Mouse (Mus musculus) CH12.LX (cell line): ENCODE results near the gene 4933402D24Rik. TPM values are rescaled to one million over a fixed set of nuclear protein-coding genes. Genes with fewer than 3 reads are reported as not detected.

Experiments
- DNase-seq: peaks from one replicate; pipeline ENCODE4 v3.0.0-alpha.2; 2013; ENCODE audit errors: extremely low read depth
- H3K27ac ChIP-seq: 2 replicates; pipeline ENCODE4 v1.5.1; 2012; ENCODE audit warnings: low read depth, mild to moderate bottlenecking, control low read depth, moderate library complexity; ENCODE audit not compliant: insufficient read depth
- H3K27me3 ChIP-seq: replicated peaks from 2 replicates; pipeline ENCODE3; 2012; ENCODE audit warnings: inconsistent platforms
- H3K36me3 ChIP-seq, 2 experiments: replicated peaks in 1 of 2; 2 replicates each; pipeline versions ENCODE3 to v1.6.1; 2012; ENCODE audit warnings: inconsistent platforms in 1 of 2, low read length in 1 of 2, mild to moderate bottlenecking in 1 of 2, mixed read lengths in 1 of 2, moderate library complexity in 1 of 2; ENCODE audit not compliant: control insufficient read depth in 1 of 2, insufficient read depth in 1 of 2
- H3K4me1 ChIP-seq, 2 experiments: 2 replicates each; pipeline ENCODE4 v1.6.1; 2012; ENCODE audit warnings: inconsistent platforms in 1 of 2, moderate library complexity in 1 of 2; ENCODE audit not compliant: insufficient read depth in 2 of 2, control insufficient read depth in 1 of 2
- H3K4me2 ChIP-seq: 2 replicates; pipeline ENCODE4 v1.6.1; 2012; ENCODE audit warnings: low read depth, mild to moderate bottlenecking, control low read depth; ENCODE audit not compliant: poor library complexity, insufficient read depth, severe bottlenecking
- H3K4me3 ChIP-seq, 3 experiments: fragments of 150-350 bp in 1 of 3; sonication (generic) in 1 of 3; replicated peaks in 1 of 3; 2 replicates each; pipeline versions ENCODE3 to v1.5.1; 2011 to 2012; ENCODE audit warnings: low read depth in 2 of 3, low read length in 2 of 3, mild to moderate bottlenecking in 2 of 3, moderate library complexity in 2 of 3, control low read depth in 1 of 3, improper control_type of control experiment in 1 of 3, inconsistent platforms in 1 of 3, mixed read lengths in 1 of 3; ENCODE audit not compliant: poor library complexity in 1 of 3
- H3K79me2 ChIP-seq: replicated peaks from 2 replicates; pipeline ENCODE4 v1.6.1; 2012; ENCODE audit warnings: mild to moderate bottlenecking, moderate library complexity; ENCODE audit not compliant: control insufficient read depth, poor library complexity, insufficient read depth, severe bottlenecking; ENCODE audit errors: extremely low read depth
- H3K9ac ChIP-seq: 2 replicates; pipeline ENCODE4 v1.6.1; 2012; ENCODE audit warnings: low read depth, mild to moderate bottlenecking, control low read depth, moderate library complexity; ENCODE audit not compliant: insufficient read depth
- H3K9me3 ChIP-seq: replicated peaks from 2 replicates; pipeline ENCODE3; 2012; ENCODE audit warnings: low read length, inconsistent platforms, mixed read lengths
- BHLHE40 ChIP-seq: IDR thresholded peaks from 2 replicates; pipeline ENCODE4 v1.6.1; 2011; ENCODE audit warnings: mild to moderate bottlenecking, low read depth, low read length, improper control_type of control experiment
- CTCF ChIP-seq, 2 experiments: IDR thresholded peaks in 1 of 2; conservative IDR thresholded peaks in 1 of 2; 2 replicates each; pipeline ENCODE4 v1.5.1; 2011 to 2012; ENCODE audit warnings: low read depth in 2 of 2, low read length in 2 of 2, improper control_type of control experiment in 1 of 2, inconsistent platforms in 1 of 2, mild to moderate bottlenecking in 1 of 2, moderate library complexity in 1 of 2
- ELF1 ChIP-seq: IDR thresholded peaks from 2 replicates; pipeline ENCODE4 v1.6.1; 2014; ENCODE audit warnings: low read depth, mild to moderate bottlenecking, inconsistent platforms, low read length, improper control_type of control experiment
- GABPA ChIP-seq: IDR thresholded peaks from 2 replicates; pipeline ENCODE4 v1.6.1; 2012; ENCODE audit warnings: low read depth, low read length, improper control_type of control experiment, inconsistent platforms; ENCODE audit not compliant: insufficient replicate concordance
- HCFC1 ChIP-seq: IDR thresholded peaks from 2 replicates; pipeline ENCODE4 v1.6.1; 2012; ENCODE audit warnings: low read depth, mild to moderate bottlenecking, inconsistent platforms, low read length, improper control_type of control experiment
- JUN ChIP-seq: IDR thresholded peaks from 2 replicates; pipeline ENCODE4 v1.6.1; 2011; ENCODE audit warnings: low read depth, mild to moderate bottlenecking, low read length, improper control_type of control experiment, moderate library complexity; ENCODE audit not compliant: insufficient read depth
- MXI1 ChIP-seq: IDR thresholded peaks from 2 replicates; pipeline ENCODE4 v1.6.1; 2011; ENCODE audit warnings: mild to moderate bottlenecking, low read depth, low read length, improper control_type of control experiment
- NELFE ChIP-seq: IDR thresholded peaks from 2 replicates; pipeline ENCODE4 v1.6.1; 2011; ENCODE audit warnings: low read depth, low read length, improper control_type of control experiment
- PAX5 ChIP-seq: IDR thresholded peaks from 2 replicates; pipeline ENCODE4 v1.6.1; 2012; ENCODE audit warnings: low read length, inconsistent platforms, mixed read lengths
- RCOR1 ChIP-seq: conservative IDR thresholded peaks from 2 replicates; pipeline ENCODE4 v1.6.1; 2012; ENCODE audit warnings: low read depth, mild to moderate bottlenecking, inconsistent platforms, low read length, improper control_type of control experiment
- SIN3A ChIP-seq: IDR thresholded peaks from 2 replicates; pipeline ENCODE4 v1.6.1; 2012; ENCODE audit warnings: low read length, improper control_type of control experiment, inconsistent platforms
- SMC3 ChIP-seq: IDR thresholded peaks from 2 replicates; pipeline ENCODE4 v1.6.1; 2011; ENCODE audit warnings: low read depth, low read length, improper control_type of control experiment
- USF1 ChIP-seq: IDR thresholded peaks from 2 replicates; pipeline ENCODE4 v1.6.1; 2014; ENCODE audit warnings: low read depth, mild to moderate bottlenecking, inconsistent platforms, low read length, improper control_type of control experiment
- ZC3H11A ChIP-seq: IDR thresholded peaks from 2 replicates; pipeline ENCODE4 v1.6.1; 2012; ENCODE audit warnings: low read depth, mild to moderate bottlenecking, inconsistent platforms, low read length, improper control_type of control experiment
- ZKSCAN1 ChIP-seq: IDR thresholded peaks from 2 replicates; pipeline ENCODE4 v1.6.1; 2012; ENCODE audit warnings: low read depth, inconsistent platforms, low read length, improper control_type of control experiment, borderline replicate concordance
- ZNF384 ChIP-seq: IDR thresholded peaks from 2 replicates; pipeline ENCODE4 v1.6.1; 2012; ENCODE audit warnings: low read depth, low read length, improper control_type of control experiment, inconsistent platforms
- dilution Hi-C: fragments of 300-500 bp; cut with MboI; formaldehyde crosslinking; loops from 2 replicates; pipeline ENCODE4 v1.14.3; 2020; ENCODE audit warnings: low sequenced_read_pairs; ENCODE audit not compliant: extremely low pct_unique_long_range_greater_than_20kb, extremely low pct_ligation_motif_present
- in situ Hi-C: fragments of 300-500 bp; cut with MboI; formaldehyde crosslinking; loops from 3 replicates; pipeline ENCODE4 v1.14.3; 2019; ENCODE audit warnings: low sequenced_read_pairs, low pct_ligation_motif_present, low pct_unique_long_range_greater_than_20kb, mixed read lengths
- polyA plus RNA-seq: library from polyadenylated mRNA; unstranded; fragments of >175 nt; gene quantifications from 2 replicates; pipeline ENCODE4 v1.2.1, GENCODE M21; 2012; ENCODE audit warnings: low read depth; ENCODE audit not compliant: insufficient read length
- total RNA-seq, 2 experiments: library from RNA; depleted of rRNA; stranded (reverse); fragments of 300-350 nt in 1 of 2; fragments of >200 nt in 1 of 2; gene quantifications; 2 replicates each; pipeline ENCODE4 v1.2.3; 2012 to 2014

Gene 4933402D24Rik
- total and polyA plus RNA-seq, 3 experiments: not detected

DNA sequence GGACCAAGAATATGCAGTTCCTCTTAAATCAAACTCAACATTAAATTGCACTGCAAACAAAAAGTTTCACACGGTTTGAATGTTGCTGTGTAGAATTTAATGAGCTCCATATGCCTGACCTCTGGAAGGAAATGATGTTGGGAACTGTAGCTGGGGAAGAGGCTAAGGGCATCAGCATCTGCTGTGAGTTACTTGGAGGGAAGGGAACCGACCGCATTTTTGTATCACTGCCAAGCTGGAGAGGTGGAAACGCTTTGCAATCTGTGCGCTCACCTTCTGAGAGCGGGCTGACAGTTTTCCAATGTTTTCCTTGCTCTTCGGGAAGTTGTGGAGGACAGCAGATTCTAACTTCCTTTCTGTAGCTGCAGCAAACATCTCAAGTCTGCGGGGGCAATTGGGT is 955 bp downstream of the 4933402D24Rik start:
- Histone ChIP-seq H3K4me1 (peaks cover 4 to 10% of the 10 kb centered on the region in 2 experiments; a peak in 3 of 4 replicates), H3K9me3 (no peaks in the 10 kb centered on the region), H3K36me3 (no peaks in the 10 kb centered on the region), H3K27ac (no peak overlapping the region), H3K4me3 (no peak overlapping the region), H3K27me3 (no peaks in the 10 kb centered on the region), H3K79me2 (no peaks in the 10 kb centered on the region), H3K9ac (no peak overlapping the region), H3K4me2 (no peak overlapping the region)
- DNase-seq: no peak
- TF ChIP-seq HCFC1 (no peak), ZC3H11A (no peak), GABPA (no peak), RCOR1 (no peak), ZNF384 (no peak), SMC3 (no peak)
- in situ Hi-C loops: loop anchor here (10.0 kb wide), 1 partner anchor 677 kb away; no protein-coding TSS in a partner anchor
- dilution Hi-C loops: no loop called here

DNA sequence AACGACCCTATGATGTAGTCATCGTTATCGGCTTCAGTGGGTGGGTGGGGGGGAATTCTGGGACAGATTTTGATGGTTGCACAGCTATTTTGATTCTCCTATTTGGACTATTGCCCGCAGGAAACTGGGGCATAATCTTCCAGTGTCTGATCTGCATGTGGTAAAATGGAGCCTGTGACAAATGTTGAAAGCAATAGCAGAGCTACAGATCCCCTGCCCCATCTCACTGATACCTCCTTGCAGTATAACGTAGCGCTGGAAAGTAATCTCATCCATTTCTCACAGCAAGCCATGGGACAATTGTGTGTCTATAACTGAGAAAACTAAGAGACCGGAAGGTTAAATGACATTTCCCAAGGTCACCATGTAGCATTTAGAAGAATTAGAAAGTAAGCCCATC is 4.7 kb downstream of the 4933402D24Rik start:
- DNase-seq: no peak
- no peak for TF ChIP-seq JUN
- no peak for TF ChIP-seq BHLHE40
- TF ChIP-seq CTCF (conservative IDR thresholded peaks at IDR 0.05 in 1 of 2, IDR thresholded peaks at IDR 0.05 in 1 of 2; ENCODE audit: low read depth in 2 of 2, low read length in 2 of 2): no peak
- TF ChIP-seq ZNF384: no peak
- no peak for TF ChIP-seq ZKSCAN1
- no peak for TF ChIP-seq MXI1
- no peak for TF ChIP-seq SMC3
- no peak for TF ChIP-seq USF1
- no peak for TF ChIP-seq ELF1
- TF ChIP-seq PAX5: no peak
- TF ChIP-seq NELFE: no peak
- no peak for TF ChIP-seq RCOR1
- no peak for TF ChIP-seq SIN3A
- Histone ChIP-seq H3K27me3 (no peaks in the 10 kb centered on the region), H3K4me1 (peaks cover 4 to 13% of the 10 kb centered on the region in 2 experiments; a peak in 3 of 4 replicates), H3K79me2 (no peaks in the 10 kb centered on the region), H3K9me3 (no peaks in the 10 kb centered on the region), H3K4me2 (no peak overlapping the region), H3K4me3 (no peak overlapping the region), H3K27ac (no peak overlapping the region), H3K9ac (no peak overlapping the region), H3K36me3 (no peaks in the 10 kb centered on the region)
- in situ Hi-C loops (loop anchor here (10.0 kb wide), 1 partner anchor 680 kb away; no protein-coding TSS in a partner anchor), dilution Hi-C loops (no loop called here)
